Mouse (Mus musculus) embryonic facial prominence, embryonic 11.5 days (tissue): ENCODE measurements around the gene Homer1. TPM values are rescaled to one million over a fixed set of nuclear protein-coding genes. Genes with fewer than 3 reads are reported as not detected.

ENCODE experiments used
- ATAC-seq: fragments of 200-750 bp; cut with Nextera tagmentation; replicated peaks from 2 replicates; pipeline ENCODE4 v1.8.0; 2017; ENCODE audit warnings: low read depth; ENCODE audit not compliant: insufficient number of reproducible peaks, low FRiP score, low TSS enrichment
- DNase-seq: peaks from one replicate; pipeline ENCODE4 v3.0.0-alpha.2; 2015; ENCODE audit warnings: low spot score
- H3K27ac ChIP-seq: fragments of 300-500 bp; sonication (generic); replicated peaks from 2 replicates; pipeline ENCODE4 v1.5.1; 2014; ENCODE audit warnings: mild to moderate bottlenecking, low read depth, low read length, control low read depth
- H3K27me3 ChIP-seq: fragments of 300-500 bp; sonication (generic); 2 replicates; pipeline ENCODE4 v1.6.1; 2014; ENCODE audit warnings: mild to moderate bottlenecking, low read length, moderate library complexity, mixed read lengths; ENCODE audit not compliant: control insufficient read depth, insufficient read depth
- H3K36me3 ChIP-seq: fragments of 300-500 bp; sonication (generic); replicated peaks from 2 replicates; pipeline ENCODE4 v1.6.1; 2014; ENCODE audit warnings: low read depth, mild to moderate bottlenecking, low read length, moderate library complexity, mixed read lengths; ENCODE audit not compliant: control insufficient read depth, insufficient read depth
- H3K4me1 ChIP-seq: fragments of 300-500 bp; sonication (generic); 2 replicates; pipeline ENCODE4 v1.6.1; 2014; ENCODE audit warnings: low read length, mixed read lengths; ENCODE audit not compliant: control insufficient read depth, insufficient read depth
- H3K4me2 ChIP-seq: fragments of 300-500 bp; sonication (generic); 2 replicates; pipeline ENCODE4 v1.6.1; 2014; ENCODE audit warnings: low read depth, mild to moderate bottlenecking, control low read depth, low read length, moderate library complexity
- H3K4me3 ChIP-seq: fragments of 300-500 bp; sonication (generic); 2 replicates; pipeline ENCODE4 v1.5.1; 2014; ENCODE audit warnings: low read depth, low read length, control low read depth
- H3K9ac ChIP-seq: fragments of 300-500 bp; sonication (generic); replicated peaks from 2 replicates; pipeline ENCODE4 v1.6.1; 2014; ENCODE audit warnings: mild to moderate bottlenecking, control low read depth, low read length
- H3K9me3 ChIP-seq: fragments of 300-500 bp; sonication (generic); replicated peaks from 2 replicates; pipeline ENCODE4 v1.6.1; 2016; ENCODE audit warnings: mild to moderate bottlenecking, low read length, inconsistent platforms, mixed read lengths; ENCODE audit not compliant: control insufficient read depth
- WGBS: fragments of 180-500 bp; shearing (Covaris S2); extraction: QIAGEN DNeasy Blood & Tissue Kit; methylation state at CpG from one replicate; pipeline ENCODE4 v1.1.7; 2014; 5-methylcytosine and 5-hydroxymethylcytosine counted together
- polyA plus RNA-seq: library from polyadenylated mRNA; unstranded; fragments of >200 nt; fragmentation: Nextera tagmentation; extraction: Ambion mirVana; gene quantifications from 2 replicates; pipeline ENCODE4 v1.2.1, GENCODE M21; 2014

Gene Homer1
- polyA plus RNA-seq = 8.8 and 11.4 TPM in 2 replicates

GRCm38 (mm10) chr13:93299316-93299715 lies at the start of gene Homer1:
Gene Homer1, plus strand, starts transcription at chr13:93299635.
- H3K4me2 ChIP-seq = no peak within 1 kb of the TSS
- no peak for ATAC-seq
- no peak within 1 kb of the TSS for H3K27ac ChIP-seq
- no peaks in the 10 kb centered on the region for H3K4me1 ChIP-seq
- no peaks in the 10 kb centered on the region for H3K27me3 ChIP-seq
- H3K9ac ChIP-seq = no peak within 1 kb of the TSS
- no peaks in the 10 kb centered on the region for H3K36me3 ChIP-seq
- DNase-seq = no peak
- WGBS = 70% methylated on average over 5 of the region's 5 CpGs
- H3K9me3 ChIP-seq = no peaks in the 10 kb centered on the region
- no peak within 1 kb of the TSS for H3K4me3 ChIP-seq

- 89% methylated on average over 6 of the region's 6 CpGs for WGBS
Observed at GRCm38 (mm10) chr13:93251732-93252131, 47.7 kb upstream of the Homer1 start.

GRCm38 (mm10) chr13:93252175-93252574 lies 47.3 kb upstream of the Homer1 start:
- H3K27ac ChIP-seq = no peak overlapping the region
- no peaks in the 10 kb centered on the region for H3K36me3 ChIP-seq
- no peak for DNase-seq
- 86% methylated on average over 10 of the region's 10 CpGs for WGBS
- no peaks in the 10 kb centered on the region for H3K27me3 ChIP-seq
- no peak overlapping the region for H3K9ac ChIP-seq
- ATAC-seq = no peak
- H3K4me3 ChIP-seq = no peak overlapping the region
- no peaks in the 10 kb centered on the region for H3K9me3 ChIP-seq
- no peak overlapping the region for H3K4me2 ChIP-seq
- H3K4me1 ChIP-seq = no peaks in the 10 kb centered on the region

More at GRCm38 (mm10) chr13:93251732-93252131, 47.7 kb upstream of the Homer1 start:
- H3K4me3 ChIP-seq = no peak overlapping the region
- no peak overlapping the region for H3K4me2 ChIP-seq
- no peaks in the 10 kb centered on the region for H3K9me3 ChIP-seq
- H3K36me3 ChIP-seq = no peaks in the 10 kb centered on the region
- no peak overlapping the region for H3K9ac ChIP-seq
- H3K4me1 ChIP-seq = no peaks in the 10 kb centered on the region
- H3K27ac ChIP-seq = no peak overlapping the region
- H3K27me3 ChIP-seq = no peaks in the 10 kb centered on the region
- DNase-seq = no peak
- no peak for ATAC-seq

GRCm38 (mm10) chr13:93252941-93253340 lies 46.5 kb upstream of the Homer1 start:
- H3K4me1 ChIP-seq = no peaks in the 10 kb centered on the region
- H3K9me3 ChIP-seq = no peaks in the 10 kb centered on the region
- H3K9ac ChIP-seq = no peak overlapping the region
- H3K4me3 ChIP-seq = no peak overlapping the region
- no peaks in the 10 kb centered on the region for H3K36me3 ChIP-seq
- 68% methylated on average over 5 of the region's 5 CpGs for WGBS
- no peak for ATAC-seq
- no peak overlapping the region for H3K4me2 ChIP-seq
- no peak overlapping the region for H3K27ac ChIP-seq
- no peak for DNase-seq
- no peaks in the 10 kb centered on the region for H3K27me3 ChIP-seq

GRCm38 (mm10) chr13:93267151-93267550 lies 32.3 kb upstream of the Homer1 start:
- no peak for ATAC-seq
- Histone ChIP-seq H3K9me3 (no peaks in the 10 kb centered on the region), H3K36me3 (no peaks in the 10 kb centered on the region), H3K4me3 (no peak overlapping the region), H3K4me1 (no peaks in the 10 kb centered on the region), H3K27ac (no peak overlapping the region), H3K9ac (no peak overlapping the region), H3K4me2 (no peak overlapping the region), H3K27me3 (no peaks in the 10 kb centered on the region)
- no peak for DNase-seq
- 88% methylated on average over 2 of the region's 2 CpGs for WGBS

- DNase-seq = no peak
- Histone ChIP-seq H3K4me2 (no peak overlapping the region), H3K4me1 (no peaks in the 10 kb centered on the region), H3K27ac (no peak overlapping the region), H3K27me3 (no peaks in the 10 kb centered on the region), H3K9me3 (no peaks in the 10 kb centered on the region), H3K9ac (no peak overlapping the region), H3K36me3 (no peaks in the 10 kb centered on the region), H3K4me3 (no peak overlapping the region)
- WGBS = 90% methylated on average over 5 of the region's 5 CpGs
- no peak for ATAC-seq
Observed at GRCm38 (mm10) chr13:93300581-93300980, 1.1 kb downstream of the Homer1 start.

- 89% methylated on average over 2 of the region's 2 CpGs for WGBS
- no peaks in the 10 kb centered on the region for H3K9me3 ChIP-seq
Observed at GRCm38 (mm10) chr13:93301060-93301459, 1.6 kb downstream of the Homer1 start.

GRCm38 (mm10) chr13:93302846-93303562 lies 3.6 kb downstream of the Homer1 start:
- H3K27ac ChIP-seq = peak overlapping the region; percentile 96
- WGBS = 14% methylated on average over 19 of the region's 19 CpGs
- peak overlapping the region; percentile 64 for H3K4me2 ChIP-seq
- H3K4me1 ChIP-seq = peaks cover 3% of the 10 kb centered on the region; the same call in 1 of the 2 replicates
- peak overlapping the region; percentile 90 for H3K9ac ChIP-seq
- ATAC-seq (peak; percentile 65), DNase-seq (no peak)
- H3K27me3 ChIP-seq = no peaks in the 10 kb centered on the region
- no peaks in the 10 kb centered on the region for H3K36me3 ChIP-seq
- H3K4me3 ChIP-seq = peak overlapping the region; percentile 87
- no peaks in the 10 kb centered on the region for H3K9me3 ChIP-seq

More at GRCm38 (mm10) chr13:93301060-93301459, 1.6 kb downstream of the Homer1 start:
- H3K9ac ChIP-seq = no peak overlapping the region
- no peak overlapping the region for H3K4me2 ChIP-seq
- no peaks in the 10 kb centered on the region for H3K36me3 ChIP-seq
- ATAC-seq (no peak), DNase-seq (no peak)
- no peak overlapping the region for H3K27ac ChIP-seq
- H3K4me1 ChIP-seq = no peaks in the 10 kb centered on the region
- no peak overlapping the region for H3K4me3 ChIP-seq
- no peaks in the 10 kb centered on the region for H3K27me3 ChIP-seq
